Mouse (Mus musculus) thymus, adult 2 months (tissue): ENCODE results near the gene Tmem252. TPM values are rescaled to one million over a fixed set of nuclear protein-coding genes. Genes with fewer than 3 reads are reported as not detected.

Source experiments
- DNase-seq: peaks from one replicate; pipeline ENCODE4 v3.0.0; 2021
- H3K27ac ChIP-seq: fragments of 200-500 bp; 2 replicates; pipeline ENCODE4 v1.5.1; 2012; ENCODE audit warnings: low read length, control low read depth; ENCODE audit not compliant: control insufficient read depth, insufficient read depth
- H3K27me3 ChIP-seq: fragments of 200-500 bp; 2 replicates; pipeline ENCODE4 v1.6.1; 2012; ENCODE audit warnings: mild to moderate bottlenecking, low read length, moderate library complexity, mixed read lengths; ENCODE audit not compliant: control insufficient read depth, insufficient read depth
- H3K36me3 ChIP-seq: fragments of 200-500 bp; 2 replicates; pipeline ENCODE4 v1.6.1; 2012; ENCODE audit warnings: mild to moderate bottlenecking, low read length, moderate library complexity; ENCODE audit not compliant: control insufficient read depth, insufficient read depth
- H3K4me1 ChIP-seq: fragments of 200-500 bp; replicated peaks from 2 replicates; pipeline ENCODE4 v1.6.1; 2012; ENCODE audit warnings: low read length; ENCODE audit not compliant: control insufficient read depth, insufficient read depth
- H3K4me3 ChIP-seq: fragments of 200-500 bp; 2 replicates; pipeline ENCODE4 v1.5.1; 2012; ENCODE audit warnings: mild to moderate bottlenecking, low read length, control low read depth, moderate library complexity; ENCODE audit not compliant: control insufficient read depth, insufficient read depth
- CTCF ChIP-seq: fragments of 200-500 bp; IDR thresholded peaks from 2 replicates; pipeline ENCODE4 v1.5.1; 2012; ENCODE audit warnings: mild to moderate bottlenecking, control low read depth, low read length, moderate library complexity, borderline replicate concordance; ENCODE audit not compliant: control insufficient read depth, poor library complexity, insufficient read depth; ENCODE audit errors: extremely low read depth
- POLR2A ChIP-seq: fragments of 200-500 bp; IDR thresholded peaks from 2 replicates; pipeline ENCODE4 v1.6.1; 2012; ENCODE audit warnings: mild to moderate bottlenecking, low read length, control low read depth, moderate library complexity; ENCODE audit not compliant: control insufficient read depth, poor library complexity, insufficient read depth; ENCODE audit errors: extremely low read depth
- WGBS: fragments of 180-500 bp; shearing (Covaris S2); methylation state at CpG from one replicate; pipeline ENCODE4 v1.1.7; 2018; 5-methylcytosine and 5-hydroxymethylcytosine counted together
- polyA plus RNA-seq: library from polyadenylated mRNA; depleted of rRNA; stranded (reverse); fragments of >200 nt; gene quantifications from 2 replicates; pipeline ENCODE4 v1.2.3, GENCODE M21; 2012

Gene Tmem252
- polyA plus RNA-seq, 1 experiment = 0.31 TPM

DNA sequence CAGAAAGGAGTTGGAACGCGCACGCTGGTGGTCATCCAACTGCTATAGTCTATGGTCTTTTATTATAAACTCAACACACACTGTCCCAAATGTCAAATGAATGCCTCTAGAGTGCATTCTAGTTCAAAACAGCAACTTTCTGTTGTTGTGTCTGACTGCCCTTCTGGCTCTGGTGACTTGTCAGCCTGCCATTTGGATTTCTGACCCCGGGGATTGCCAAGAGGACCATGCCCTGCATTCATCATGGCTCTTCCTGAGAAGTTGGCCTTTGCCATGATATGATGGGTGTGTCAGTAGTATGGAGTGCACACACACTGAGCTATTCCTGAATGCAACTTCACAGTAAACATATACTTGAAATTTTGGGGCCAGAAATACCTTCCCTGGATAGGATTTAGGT, 15.7 kb downstream of the Tmem252 start:
- H3K27ac ChIP-seq = no peak overlapping the region
- no peak overlapping the region for H3K4me3 ChIP-seq
- H3K27me3 ChIP-seq = no peaks in the 10 kb centered on the region
- TF ChIP-seq POLR2A (no peak), CTCF (no peak)
- WGBS = 99% methylated on average over 4 of the region's 4 CpGs
- H3K4me1 ChIP-seq = no peaks in the 10 kb centered on the region
- no peaks in the 10 kb centered on the region for H3K36me3 ChIP-seq
- no peak for DNase-seq

DNA sequence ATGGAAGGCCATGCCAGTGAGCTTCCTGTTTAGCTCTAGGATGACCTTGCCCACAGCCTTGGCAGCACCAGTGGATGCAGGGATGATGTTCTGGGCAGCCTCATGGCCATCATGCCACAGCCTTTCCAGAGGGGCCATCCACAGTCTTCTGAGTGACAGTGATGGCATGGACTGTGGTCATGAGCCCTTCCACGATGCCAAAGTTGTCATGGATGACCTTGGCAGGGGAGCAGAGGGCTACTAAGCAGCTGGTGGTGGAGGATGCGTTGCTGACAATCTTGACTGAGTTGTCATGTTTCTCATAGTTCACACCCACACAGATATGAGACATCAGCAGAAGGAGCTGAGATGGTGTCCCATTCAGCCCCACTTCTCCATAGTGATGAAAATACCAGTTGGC, 18.9 kb downstream of the Tmem252 start:
- H3K27me3 ChIP-seq = no peaks in the 10 kb centered on the region
- WGBS = 96% methylated on average over 2 of the region's 2 CpGs
- no peaks in the 10 kb centered on the region for H3K36me3 ChIP-seq
- no peak for TF ChIP-seq POLR2A
- TF ChIP-seq CTCF = no peak
- no peaks in the 10 kb centered on the region for H3K4me1 ChIP-seq
- DNase-seq = no peak
- H3K27ac ChIP-seq = no peak overlapping the region
- H3K4me3 ChIP-seq = no peak overlapping the region

DNA sequence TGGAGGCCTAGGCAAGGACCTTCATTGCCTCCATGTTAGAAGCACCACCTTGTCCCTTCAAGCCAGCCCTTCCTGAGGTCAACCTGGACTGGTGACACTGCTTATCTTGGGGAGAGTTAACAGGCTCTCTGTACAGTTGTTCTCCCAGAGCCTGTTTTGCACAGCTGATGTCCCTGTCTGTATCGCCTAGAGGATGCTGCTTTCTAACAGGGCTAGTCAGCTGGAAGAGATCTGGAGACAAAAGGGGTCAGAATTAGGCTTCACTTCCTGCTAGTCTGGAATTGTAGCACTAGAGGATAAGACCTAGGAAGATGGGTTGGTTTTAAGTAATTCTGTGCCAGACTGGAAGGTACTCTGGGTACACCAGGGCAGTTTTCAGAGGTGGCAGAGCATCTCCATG, 24.1 kb downstream of the Tmem252 start:
- 97% methylated on average over 1 of the region's 1 CpGs for WGBS
- no peaks in the 10 kb centered on the region for H3K4me1 ChIP-seq
- no peaks in the 10 kb centered on the region for H3K36me3 ChIP-seq

DNA sequence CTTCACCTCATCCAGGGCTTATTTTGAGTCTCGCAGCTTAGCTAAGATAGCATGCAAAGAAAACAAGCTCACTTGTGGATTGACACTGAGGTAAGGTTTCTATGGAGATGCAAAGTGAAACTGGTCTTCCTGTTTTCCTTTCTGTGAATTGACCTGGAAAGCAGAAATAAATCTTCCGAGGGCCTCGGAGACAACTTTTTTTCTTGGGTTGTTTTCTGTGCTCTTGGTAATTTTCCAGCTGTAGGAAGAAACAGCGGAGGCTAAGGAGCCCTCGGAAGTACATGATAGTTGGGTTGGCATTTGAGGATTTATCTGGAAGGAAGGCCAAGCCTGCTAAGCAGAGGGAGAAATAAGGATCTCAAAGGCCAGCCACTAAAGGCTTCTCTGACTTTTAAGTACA, 24.8 kb downstream of the Tmem252 start:
- Histone ChIP-seq H3K27me3 (no peaks in the 10 kb centered on the region), H3K4me3 (no peak overlapping the region), H3K36me3 (no peaks in the 10 kb centered on the region), H3K27ac (no peak overlapping the region), H3K4me1 (no peaks in the 10 kb centered on the region)
- WGBS = 19% methylated on average over 5 of the region's 5 CpGs
- DNase-seq = no peak
- no peak for TF ChIP-seq CTCF
- no peak for TF ChIP-seq POLR2A

More for the DNA sequence above, 24.1 kb downstream of the Tmem252 start:
- Histone ChIP-seq H3K4me3 (no peak overlapping the region), H3K27me3 (no peaks in the 10 kb centered on the region), H3K27ac (no peak overlapping the region)
- TF ChIP-seq CTCF = no peak
- TF ChIP-seq POLR2A = no peak
- no peak for DNase-seq

DNA sequence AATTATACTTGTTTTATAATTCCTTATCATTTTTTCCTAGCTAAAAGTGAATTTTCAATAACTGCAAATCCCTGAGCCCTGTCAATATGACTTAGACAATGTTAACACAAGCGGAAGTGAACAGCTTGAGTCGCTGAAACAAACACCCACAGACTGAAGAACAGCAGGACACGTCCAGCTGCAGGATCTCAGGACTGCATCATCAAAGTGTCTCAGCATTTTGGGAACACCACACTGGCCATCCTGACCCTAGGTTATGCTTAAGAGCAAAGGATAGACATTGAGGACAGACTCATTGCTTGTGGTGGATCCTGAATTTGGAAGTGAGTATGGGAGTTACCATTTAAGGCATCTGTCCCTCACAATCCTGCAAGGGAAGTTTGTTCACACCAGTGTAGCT, 25.4 kb downstream of the Tmem252 start:
- Histone ChIP-seq H3K36me3 (no peaks in the 10 kb centered on the region), H3K27ac (no peak overlapping the region), H3K27me3 (no peaks in the 10 kb centered on the region), H3K4me3 (no peak overlapping the region), H3K4me1 (no peaks in the 10 kb centered on the region)
- no peak for DNase-seq
- TF ChIP-seq POLR2A (no peak), CTCF (no peak)
- 86% methylated on average over 3 of the region's 3 CpGs for WGBS

DNA sequence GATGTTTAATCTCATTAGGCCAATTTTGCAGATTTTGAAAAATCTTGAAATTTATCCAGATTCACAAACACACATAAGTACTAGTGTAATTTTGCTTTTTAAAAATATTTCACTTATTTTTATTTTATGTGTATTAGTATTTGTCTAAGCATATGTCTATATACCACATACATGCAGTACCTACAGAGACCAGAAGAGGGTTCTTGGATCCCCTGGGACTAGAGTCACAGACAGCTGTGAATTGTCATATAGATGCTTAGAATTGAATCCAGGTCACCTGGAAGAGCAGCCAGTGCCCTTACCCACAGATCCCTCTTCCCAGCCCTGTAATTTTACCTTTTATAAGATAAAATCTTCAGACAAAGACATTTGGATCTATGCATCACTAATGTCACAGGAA, 26.1 kb downstream of the Tmem252 start:
- H3K27ac ChIP-seq = no peak overlapping the region
- TF ChIP-seq POLR2A = no peak
- no peak for TF ChIP-seq CTCF
- no peaks in the 10 kb centered on the region for H3K36me3 ChIP-seq
- H3K4me1 ChIP-seq = no peaks in the 10 kb centered on the region
- no peak for DNase-seq
- H3K4me3 ChIP-seq = no peak overlapping the region
- H3K27me3 ChIP-seq = no peaks in the 10 kb centered on the region

DNA sequence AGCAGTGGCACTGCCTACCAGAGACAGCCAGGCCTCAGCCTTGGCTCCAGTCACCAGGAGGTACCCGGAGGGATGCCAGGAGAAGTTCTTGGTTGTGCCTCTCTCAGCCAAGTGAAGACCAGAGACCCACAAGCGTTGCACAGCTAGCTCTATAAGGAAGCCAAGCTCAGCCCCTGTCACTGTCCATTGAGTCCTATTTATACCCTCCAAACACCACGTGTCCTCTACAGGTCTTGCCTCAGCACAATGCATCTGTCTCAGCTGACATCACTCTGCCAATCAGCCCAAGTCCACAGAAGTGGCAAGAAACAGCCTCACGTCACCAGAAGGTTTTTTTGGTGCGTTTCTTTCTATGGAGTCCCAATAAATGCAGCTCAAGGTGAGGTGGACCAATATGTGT, 26.9 kb downstream of the Tmem252 start:
- Histone ChIP-seq H3K27me3 (no peaks in the 10 kb centered on the region), H3K36me3 (no peaks in the 10 kb centered on the region), H3K4me3 (no peak overlapping the region), H3K4me1 (no peaks in the 10 kb centered on the region), H3K27ac (no peak overlapping the region)
- no peak for DNase-seq
- TF ChIP-seq POLR2A (no peak), CTCF (no peak)
- 92% methylated on average over 5 of the region's 5 CpGs for WGBS
